Mouse (Mus musculus) brain, embryonic 18.5 days (tissue): ENCODE measurements around the gene Hacl1.

Source experiments
- DNase-seq: peaks from one replicate; pipeline ENCODE4 v3.0.0-alpha.2; 2012; ENCODE audit warnings: low read depth, low spot score

The Hacl1 gene

GRCm38 (mm10) chr14:31640890-31641505 lies at the start of gene Hacl1, which contains the start of gene Btd:
Gene Hacl1, minus strand, starts transcription at chr14:31641286.
Gene Btd, plus strand, starts transcription at chr14:31641028.
- peak; percentile 84 for DNase-seq

- DNase-seq, result no peak
These were observed 45.1 kb upstream of the Hacl1 start for GRCm38 (mm10) chr14:31686231-31686630.

- DNase-seq, result no peak
These were observed 44.6 kb upstream of the Hacl1 start for GRCm38 (mm10) chr14:31685680-31686079.

GRCm38 (mm10) chr14:31684343-31685040 lies 43.4 kb upstream of the Hacl1 start:
- DNase-seq, result no peak

- no peak for DNase-seq
These were observed 42.5 kb upstream of the Hacl1 start for GRCm38 (mm10) chr14:31683610-31684009.

GRCm38 (mm10) chr14:31681931-31682555 lies 41.0 kb upstream of the Hacl1 start:
- DNase-seq, result no peak

- DNase-seq, result no peak
These were observed 40.2 kb upstream of the Hacl1 start for GRCm38 (mm10) chr14:31681291-31681690.

- no peak for DNase-seq
These were observed 39.6 kb upstream of the Hacl1 start for GRCm38 (mm10) chr14:31680656-31681055.

- no peak for DNase-seq
These were observed 30.7 kb upstream of the Hacl1 start for GRCm38 (mm10) chr14:31671635-31672320.

GRCm38 (mm10) chr14:31669642-31670490 lies 28.8 kb upstream of the Hacl1 start:
- no peak for DNase-seq

GRCm38 (mm10) chr14:31669161-31669611 lies 28.1 kb upstream of the Hacl1 start:
- no peak for DNase-seq

GRCm38 (mm10) chr14:31668326-31668725 lies 27.2 kb upstream of the Hacl1 start:
- DNase-seq, result no peak

GRCm38 (mm10) chr14:31667741-31668140 lies 26.7 kb upstream of the Hacl1 start:
- DNase-seq, result no peak

- DNase-seq, result no peak
These were observed 26.0 kb upstream of the Hacl1 start for GRCm38 (mm10) chr14:31666931-31667705.

GRCm38 (mm10) chr14:31665566-31665940 lies 24.5 kb upstream of the Hacl1 start:
- DNase-seq, result no peak

- DNase-seq, result no peak
These were observed 23.9 kb upstream of the Hacl1 start for GRCm38 (mm10) chr14:31664903-31665565.

- DNase-seq, result no peak
These were observed 23.2 kb upstream of the Hacl1 start for GRCm38 (mm10) chr14:31664100-31664902.

GRCm38 (mm10) chr14:31663376-31664099 lies 22.5 kb upstream of the Hacl1 start:
- no peak for DNase-seq
